Mouse (Mus musculus): Measurements from ENCODE around the gene Prr27. TPM values are rescaled to one million over a fixed set of nuclear protein-coding genes. Genes with fewer than 3 reads are reported as not detected.

Gene Prr27
- not detected in 4 replicates for total RNA-seq (2023; ENCODE audit: inconsistent age)

DNA sequence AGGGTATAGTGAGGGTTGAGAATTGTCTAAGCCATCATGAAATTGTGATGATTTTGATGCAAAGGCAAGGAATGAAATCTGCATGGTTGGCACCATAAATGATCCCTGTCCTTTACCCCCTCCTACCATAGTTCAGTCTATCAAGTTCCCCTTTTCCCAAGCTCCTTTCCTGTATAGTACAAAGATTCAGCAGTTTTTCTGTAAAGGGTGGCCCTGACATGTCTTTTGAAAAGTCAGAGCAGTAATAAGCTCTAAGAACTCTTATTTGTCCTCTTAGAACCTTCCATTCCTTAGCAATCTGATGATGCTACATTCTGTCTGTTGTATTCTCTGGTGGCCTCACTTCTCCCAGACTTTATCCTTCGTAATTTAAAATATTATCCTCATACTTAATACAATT is at the start of gene Prr27:
Gene Prr27, plus strand, starts transcription at position 301 of the 400 bp plus-strand sequence.

GRCm38 (mm10) chr5:87807782-87808181 is 17.7 kb upstream of the Prr27 start, which contains the start of gene Csn1s2b:
Gene Csn1s2b, plus strand, starts transcription at chr5:87808082.

DNA sequence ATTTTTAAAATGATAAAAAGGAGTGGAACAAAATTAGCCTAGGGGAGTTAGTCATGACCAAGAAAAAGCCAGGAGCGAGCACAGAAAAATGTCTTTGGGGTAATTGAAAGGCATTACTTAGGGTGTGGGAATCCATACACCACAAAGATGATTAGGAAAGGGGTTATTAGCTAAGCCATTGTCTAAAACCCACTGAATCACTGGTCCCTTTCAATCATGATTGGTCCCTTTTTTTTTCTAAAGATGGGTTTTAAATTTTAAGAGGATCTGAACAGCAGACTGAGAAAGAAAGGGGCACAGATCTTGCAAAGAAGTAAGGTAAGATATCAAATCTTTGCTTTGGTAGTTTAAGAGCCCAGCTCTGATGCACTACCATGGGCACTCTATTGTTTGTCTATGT is 59.2 kb downstream of the Prr27 start, which contains the start of gene Odam:
Gene Odam, plus strand, starts transcription at position 301 of the 400 bp plus-strand sequence.

Other genes with a start within 250 kb of the Prr27 start
- gene Sult1e1, start 234.1 kb upstream of the Prr27 start, total RNA-seq (2023; ENCODE audit: inconsistent age), result not detected in 4 replicates
- not detected in 4 replicates for gene Csn1s1, start 159.5 kb upstream of the Prr27 start, total RNA-seq (2023; ENCODE audit: inconsistent age)
- gene Csn2, start 126.1 kb upstream of the Prr27 start, total RNA-seq (2023; ENCODE audit: inconsistent age), result not detected in 4 replicates
- gene Csn1s2a, start 51.1 kb upstream of the Prr27 start, total RNA-seq (2023; ENCODE audit: inconsistent age), result not detected in 4 replicates
- gene Csn1s2b, start 17.6 kb upstream of the Prr27 start, total RNA-seq (2023; ENCODE audit: inconsistent age), result not detected in 4 replicates
- gene Odam, start 59.3 kb downstream of the Prr27 start, total RNA-seq (2023; ENCODE audit: inconsistent age), result not detected in 4 replicates
- not detected in 4 replicates for gene Csn3, start 99.9 kb downstream of the Prr27 start, total RNA-seq (2023; ENCODE audit: inconsistent age)
- gene 2310003L06Rik, start 143.8 kb downstream of the Prr27 start, total RNA-seq (2023; ENCODE audit: inconsistent age), result not detected in 4 replicates
- gene Gm28434, start 143.8 kb downstream of the Prr27 start, total RNA-seq (2023; ENCODE audit: inconsistent age), result not detected in 4 replicates
- not detected in 4 replicates for gene Cabs1, start 153.8 kb downstream of the Prr27 start, total RNA-seq (2023; ENCODE audit: inconsistent age)
- gene Smr3a, start 176.9 kb downstream of the Prr27 start, total RNA-seq (2023; ENCODE audit: inconsistent age), result not detected in 4 replicates